Mouse (Mus musculus) gastrocnemius, adult 18-20 months (tissue): ENCODE data around the gene Pawr. TPM values are rescaled to one million over a fixed set of nuclear protein-coding genes. Genes with fewer than 3 reads are reported as not detected.

ENCODE experiments used
- DNase-seq: peaks from one replicate; pipeline ENCODE4 v3.0.0; 2021; ENCODE audit warnings: low spot score
- long read RNA-seq, 2 experiments: library from polyadenylated mRNA; stranded (forward); transcript quantifications; one replicate each; pipeline ENCODE4 v2.0.0; 2021
- total RNA-seq, 2 experiments: library from RNA; stranded (reverse); gene quantifications; 2 replicates each; pipeline ENCODE4 v1.2.3; 2021

Gene Pawr
- 1 to 10 TPM; 1.1 TPM for total RNA-seq
- long read RNA-seq, experiment 1, partial matches to known transcripts = 0 of 4 reads
- long read RNA-seq, experiment 1, other reads (novel, unspliced or antisense) = 0 of 4 reads
- long read RNA-seq, experiment 2, partial matches to known transcripts = 0 of 2 reads
- long read RNA-seq, experiment 2, other reads (novel, unspliced or antisense) = 1 of 2 reads

DNA sequence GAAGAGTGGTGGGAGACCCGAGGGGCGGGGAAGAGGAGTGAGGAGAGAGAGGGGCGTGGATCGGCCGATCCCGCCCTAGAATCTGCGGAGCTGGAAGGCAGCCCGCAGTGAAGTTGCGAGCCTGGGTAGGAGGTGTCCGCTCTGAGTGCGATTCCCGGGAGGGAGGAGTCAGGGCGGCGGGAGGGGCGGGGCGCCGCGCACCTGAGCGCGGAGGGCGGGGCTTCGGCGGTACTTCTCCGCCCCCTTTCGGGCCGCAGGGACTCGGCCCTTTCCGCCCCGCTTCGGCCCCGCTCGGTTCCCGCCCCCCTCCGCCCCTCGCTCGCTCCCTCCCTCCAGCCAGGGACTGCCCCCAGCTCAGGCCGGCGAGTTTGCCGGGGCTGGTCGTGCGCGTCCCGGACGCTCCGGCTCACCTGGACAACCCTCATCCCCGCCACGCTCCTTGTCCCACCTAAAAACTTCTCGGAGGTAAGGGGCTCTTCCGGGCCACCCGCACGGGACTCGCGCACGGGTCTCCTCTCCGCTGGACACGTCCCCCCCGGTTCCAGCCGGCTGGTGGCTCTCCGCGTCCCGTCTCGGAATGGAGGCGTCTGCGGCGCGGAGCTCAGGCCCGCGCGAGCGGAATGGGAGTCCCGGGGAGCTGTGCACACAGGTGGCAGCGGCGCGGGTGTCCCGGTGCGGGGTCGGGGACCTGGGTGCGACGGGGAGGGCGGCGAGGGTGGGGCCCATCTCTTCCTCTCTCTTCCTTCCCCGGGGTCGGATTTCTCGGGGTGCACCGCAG, at the start of gene Pawr:
TSS of gene Pawr (plus strand) at position 338 of the 778 bp plus-strand sequence.
- DNase-seq = peak; percentile 20

- no peak for DNase-seq
Measured at GRCm38 (mm10) chr10:108282351-108282750, 49.6 kb upstream of the Pawr start.

DNA sequence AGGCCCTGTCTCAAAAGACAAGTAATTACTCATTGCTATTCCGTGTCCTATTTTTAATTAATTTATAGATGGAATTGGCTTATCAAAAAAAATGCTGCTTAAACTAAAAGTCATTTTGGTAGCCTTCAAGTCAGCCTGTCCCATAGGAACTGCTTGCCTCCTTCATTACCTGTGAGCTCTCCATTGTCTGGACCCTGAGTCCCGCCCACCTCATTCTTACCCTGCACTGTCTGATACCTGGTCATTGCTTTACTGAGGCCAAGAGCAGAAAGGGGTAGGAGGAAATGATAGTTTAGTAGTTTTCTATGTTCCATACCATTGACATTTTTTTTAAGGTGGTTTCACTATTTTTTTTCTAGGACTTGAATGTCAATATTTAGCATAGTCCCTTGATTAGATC, 48.5 kb upstream of the Pawr start:
- no peak for DNase-seq

GRCm38 (mm10) chr10:108283837-108284236, 48.1 kb upstream of the Pawr start:
- no peak for DNase-seq

DNA sequence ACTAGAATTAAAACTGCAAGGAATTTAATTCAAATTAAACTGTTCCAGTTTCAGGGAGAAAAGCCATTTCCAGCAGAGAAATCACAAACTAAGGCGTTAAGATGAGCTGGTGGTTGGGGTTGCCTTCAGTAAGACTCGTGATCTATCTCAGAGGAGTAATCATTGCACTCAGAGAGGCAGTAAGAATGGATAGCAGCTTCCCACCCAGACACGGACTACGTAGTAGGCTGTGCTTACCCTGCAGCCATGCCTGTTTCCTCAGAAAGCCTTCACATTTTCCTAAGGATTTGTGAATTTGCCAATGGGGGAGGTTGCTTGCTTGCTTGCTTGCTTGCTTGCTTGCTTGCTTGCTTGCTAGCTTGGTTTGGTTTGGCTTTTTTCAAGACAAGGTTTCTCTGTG, 47.5 kb upstream of the Pawr start:
- DNase-seq = no peak

DNA sequence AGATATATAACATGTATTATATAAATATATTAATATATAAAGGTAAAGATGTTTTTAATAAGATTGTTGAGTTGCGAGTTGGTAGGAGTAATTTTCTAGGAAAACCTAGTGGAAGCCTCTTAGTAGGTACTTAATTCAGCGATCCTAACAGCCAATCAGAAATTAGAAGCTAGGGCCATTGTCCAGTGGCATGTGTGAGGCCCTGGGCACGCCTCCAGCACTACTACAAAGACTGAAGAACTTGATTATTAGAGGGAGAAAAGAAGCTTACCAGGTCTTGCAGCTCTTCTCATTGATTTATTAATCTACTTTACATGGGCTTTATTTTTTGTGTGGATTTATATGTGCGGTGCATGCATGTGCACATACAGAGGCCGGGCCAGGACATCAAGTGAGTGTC, 46.9 kb upstream of the Pawr start:
- DNase-seq = no peak

GRCm38 (mm10) chr10:108286658-108287437, 45.1 kb upstream of the Pawr start:
- DNase-seq = no peak

- DNase-seq = no peak
Measured at GRCm38 (mm10) chr10:108287438-108287801, 44.5 kb upstream of the Pawr start.

GRCm38 (mm10) chr10:108290046-108290445, 41.9 kb upstream of the Pawr start:
- DNase-seq = no peak

- no peak for DNase-seq
Measured at GRCm38 (mm10) chr10:108291688-108292471, 40.0 kb upstream of the Pawr start.

DNA sequence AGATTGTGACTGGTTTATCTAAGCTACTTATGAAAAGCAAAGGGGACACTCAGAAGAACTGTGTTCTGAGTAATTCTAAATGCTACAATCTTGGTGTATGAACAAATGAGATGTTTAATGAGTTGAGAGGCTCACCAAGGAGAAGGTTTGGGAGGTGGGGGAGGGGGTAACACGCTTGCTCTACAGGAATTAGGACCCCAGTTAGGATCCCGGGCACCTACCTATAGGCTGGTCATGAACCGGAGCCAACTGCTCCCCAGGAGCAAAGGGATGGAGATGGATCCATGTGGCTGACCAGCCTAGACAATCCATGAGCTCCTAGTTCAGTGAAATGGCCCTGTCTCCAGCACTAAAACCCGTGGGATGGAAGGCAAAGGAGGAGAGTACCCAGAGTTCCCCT, 39.3 kb upstream of the Pawr start:
- DNase-seq = no peak

GRCm38 (mm10) chr10:108293620-108294195, 38.2 kb upstream of the Pawr start:
- no peak for DNase-seq

- DNase-seq = no peak
Measured at GRCm38 (mm10) chr10:108294766-108295165, 37.2 kb upstream of the Pawr start.

DNA sequence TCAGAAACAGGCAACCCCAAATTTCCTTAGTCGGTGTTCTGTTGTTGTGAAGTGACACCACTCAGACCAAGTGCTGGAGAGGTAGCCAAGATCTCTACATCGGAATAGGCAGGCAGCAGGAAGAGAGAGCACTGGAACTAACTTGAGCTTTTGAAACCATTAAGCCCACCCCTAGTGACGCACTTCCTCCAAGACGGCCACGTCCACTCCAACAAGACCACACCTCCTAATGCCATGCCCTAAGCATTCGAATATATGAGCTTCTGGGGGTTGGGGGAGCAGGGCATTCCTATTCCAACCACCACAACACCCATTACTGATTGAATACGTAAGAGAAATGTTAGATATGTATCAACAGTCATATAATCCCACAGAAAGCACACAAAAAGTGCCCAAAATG, 35.5 kb upstream of the Pawr start:
- no peak for DNase-seq

DNA sequence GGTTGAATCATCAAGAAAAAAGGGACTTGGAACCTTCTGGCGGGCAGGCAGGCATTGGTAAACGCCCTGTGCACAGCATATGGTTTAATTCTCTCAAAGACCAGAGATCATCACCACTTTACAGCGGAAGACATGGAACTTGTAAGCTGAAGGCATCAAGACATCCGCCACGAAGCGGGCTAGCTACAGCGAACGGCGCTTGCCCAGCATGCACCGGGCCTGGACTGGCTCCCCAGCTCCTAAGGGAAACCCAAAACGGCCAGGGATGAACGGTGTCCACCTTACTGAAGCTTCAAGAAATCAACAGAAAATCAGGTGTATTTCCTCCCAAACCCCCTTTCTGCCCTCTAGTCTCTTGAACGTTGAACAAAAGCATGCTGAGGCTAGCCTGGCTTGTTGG, 33.7 kb upstream of the Pawr start:
- no peak for DNase-seq

DNA sequence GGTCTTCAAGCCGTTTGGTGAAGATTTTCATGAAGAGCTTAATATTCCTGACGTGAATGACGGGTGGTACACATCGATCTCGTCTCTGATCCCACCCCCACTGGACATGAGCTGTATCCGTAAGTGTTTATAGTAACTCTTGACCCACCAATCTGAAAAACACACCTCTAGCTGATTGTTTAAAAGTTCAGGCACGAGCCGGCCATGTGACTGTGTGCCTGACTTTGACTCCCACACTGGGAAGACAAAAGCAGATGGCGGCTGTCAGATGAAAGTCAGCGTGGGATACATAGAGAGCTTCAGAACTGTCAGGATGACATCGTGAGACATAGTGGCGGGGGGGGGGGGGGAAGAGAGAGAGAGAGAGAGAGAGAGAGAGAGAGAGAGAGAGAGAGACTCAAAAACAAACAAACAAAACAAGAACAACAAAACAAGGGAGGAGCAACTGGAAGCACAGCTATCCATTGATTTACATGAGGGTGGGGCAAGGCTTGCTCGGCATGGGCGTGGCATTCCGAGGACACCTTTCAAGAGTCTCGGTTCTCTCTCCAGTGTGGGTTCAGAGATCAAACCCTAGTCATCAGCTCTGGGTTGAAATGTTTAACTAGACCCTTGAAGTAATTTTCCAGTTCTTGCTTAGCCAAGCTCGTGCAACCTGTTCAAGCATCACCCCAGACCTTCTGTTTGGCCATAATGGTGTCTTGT, 32.9 kb upstream of the Pawr start:
- DNase-seq = no peak

- DNase-seq = no peak
Measured at GRCm38 (mm10) chr10:108299828-108300227, 32.1 kb upstream of the Pawr start.

DNA sequence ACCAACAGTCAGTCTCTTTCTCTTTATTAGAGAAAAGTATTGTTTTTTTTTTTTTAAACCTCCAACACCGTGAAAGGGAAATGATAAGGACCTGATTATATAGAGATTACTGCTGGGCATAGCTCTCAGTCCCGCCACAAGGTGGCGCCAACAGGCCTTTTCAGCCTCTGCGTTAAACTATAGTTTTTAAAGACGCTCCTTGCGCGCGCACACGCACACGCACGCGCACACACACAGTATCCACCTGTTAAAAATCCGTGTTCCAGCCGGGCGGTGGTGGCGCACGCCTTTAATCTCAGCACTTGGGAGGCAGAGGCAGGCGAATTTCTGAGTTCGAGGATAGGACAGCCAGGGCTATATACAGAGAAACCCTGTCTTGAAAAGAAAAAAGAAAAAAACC, 31.1 kb upstream of the Pawr start:
- peak; percentile 69 for DNase-seq

GRCm38 (mm10) chr10:108307772-108308171, 24.1 kb upstream of the Pawr start:
- DNase-seq = no peak

DNA sequence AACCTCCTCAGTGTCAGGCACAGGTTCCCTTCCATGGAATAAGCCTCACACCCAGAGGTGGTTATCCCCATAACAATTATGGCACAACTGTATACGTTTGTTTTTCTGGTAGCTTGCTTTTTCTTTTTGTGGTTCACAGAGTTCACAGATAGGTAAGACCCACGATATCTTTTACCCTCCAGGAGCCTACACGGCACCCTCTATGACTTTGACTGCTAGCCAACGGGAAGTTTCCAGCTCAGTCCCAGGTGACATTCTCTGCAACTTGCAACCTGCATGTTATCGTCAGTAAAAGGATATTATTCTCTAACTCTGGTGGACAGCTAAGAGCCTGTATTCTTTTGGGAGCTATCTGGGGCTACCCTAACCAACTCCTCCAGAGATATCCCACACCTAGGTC, 21.7 kb upstream of the Pawr start:
- DNase-seq = no peak

GRCm38 (mm10) chr10:108311396-108311795, 20.5 kb upstream of the Pawr start:
- DNase-seq = no peak
